Mouse (Mus musculus): ENCODE data around the gene Cdsn. TPM values are rescaled to one million over a fixed set of nuclear protein-coding genes. Genes with fewer than 3 reads are reported as not detected.
"Not testable (repeated sequence)": the region's sequence is repeated elsewhere in the genome, so short reads cannot be mapped to it uniquely, and the experiment has no call there.

The Cdsn gene
- polyA plus RNA-seq, 1 experiment from 2014 or later, result 0.09 TPM

GRCm38 (mm10) chr17:35508279-35508678 is 43.6 kb upstream of the Cdsn start:
- peaks cover 25% of the 10 kb centered on the region for H3K27me3 ChIP-seq (ENCODE audit: control insufficient read depth, insufficient read depth, low read depth, low read length)
- not testable (repeated sequence) for H3K4me1 ChIP-seq (ENCODE audit: control insufficient read depth, insufficient read depth, low read length); H3K4me3 ChIP-seq (ENCODE audit: low read depth, low read length); ATAC-seq; H3K36me3 ChIP-seq (ENCODE audit: control insufficient read depth, insufficient read depth, low read length); H3K4me2 ChIP-seq (ENCODE audit: low read length); H3K27ac ChIP-seq (ENCODE audit: low read length); H3K9ac ChIP-seq (ENCODE audit: low read depth, low read length); H3K9me3 ChIP-seq (replicated peaks; ENCODE audit: control insufficient read depth, low read length, poor library complexity, severe bottlenecking)
- WGBS, result 56% methylated on average over 3 of the region's 5 CpGs

GRCm38 (mm10) chr17:35509284-35509683 is 42.6 kb upstream of the Cdsn start:
- 31% methylated on average over 8 of the region's 8 CpGs for WGBS
- H3K27ac ChIP-seq (ENCODE audit: low read length), result no peak overlapping the region
- no peaks in the 10 kb centered on the region for H3K36me3 ChIP-seq (ENCODE audit: control insufficient read depth, insufficient read depth, low read length)
- no peak overlapping the region for H3K4me3 ChIP-seq (ENCODE audit: low read depth, low read length)
- no peak overlapping the region for H3K4me2 ChIP-seq (ENCODE audit: low read length)
- H3K9ac ChIP-seq (ENCODE audit: low read depth, low read length), result no peak overlapping the region
- H3K9me3 ChIP-seq (replicated peaks; ENCODE audit: control insufficient read depth, low read length, poor library complexity, severe bottlenecking), result no peaks in the 10 kb centered on the region
- no peaks in the 10 kb centered on the region for H3K4me1 ChIP-seq (ENCODE audit: control insufficient read depth, insufficient read depth, low read length)
- no peak; the same call in 1 of the 2 replicates for ATAC-seq
- H3K27me3 ChIP-seq (ENCODE audit: control insufficient read depth, insufficient read depth, low read depth, low read length), result peaks cover 25% of the 10 kb centered on the region

GRCm38 (mm10) chr17:35512916-35513626 is 38.9 kb upstream of the Cdsn start:
- ATAC-seq, result no peak
- Histone ChIP-seq H3K4me1 (ENCODE audit: control insufficient read depth, insufficient read depth, low read length) (peaks cover 10% of the 10 kb centered on the region; the same call in 1 of the 2 replicates), H3K9ac (ENCODE audit: low read depth, low read length) (no peak overlapping the region), H3K4me3 (ENCODE audit: low read depth, low read length) (no peak overlapping the region), H3K27me3 (ENCODE audit: control insufficient read depth, insufficient read depth, low read depth, low read length) (no peaks in the 10 kb centered on the region; the same call in 1 of the 2 replicates), H3K36me3 (ENCODE audit: control insufficient read depth, insufficient read depth, low read length) (no peaks in the 10 kb centered on the region), H3K4me2 (ENCODE audit: low read length) (no peak overlapping the region), H3K27ac (ENCODE audit: low read length) (no peak overlapping the region), H3K9me3 (replicated peaks; ENCODE audit: control insufficient read depth, low read length, poor library complexity, severe bottlenecking) (no peaks in the 10 kb centered on the region)
- WGBS, result 98% methylated on average over 7 of the region's 7 CpGs

DNA sequence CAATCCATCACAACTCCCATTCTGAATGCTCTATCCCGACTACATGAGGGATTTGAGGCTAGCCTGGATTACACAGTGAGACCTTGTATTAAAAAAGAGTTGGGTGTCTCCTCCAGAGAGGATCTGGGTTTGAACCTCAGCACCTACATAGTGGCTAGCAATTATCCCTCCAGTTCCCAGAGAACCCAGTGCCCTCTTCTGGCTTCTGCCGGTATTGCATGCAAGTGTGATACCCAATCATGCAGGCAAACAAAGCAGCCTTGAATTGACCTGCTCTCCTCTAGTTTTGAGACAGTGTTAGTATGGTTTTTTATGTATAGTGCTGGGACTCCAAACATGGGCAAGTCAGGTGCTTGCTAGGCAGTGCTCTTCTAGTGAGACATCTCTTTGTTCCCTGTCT is 38.0 kb upstream of the Cdsn start:
- no peak overlapping the region for H3K9ac ChIP-seq (ENCODE audit: low read depth, low read length)
- H3K4me3 ChIP-seq (ENCODE audit: low read depth, low read length), result no peak overlapping the region
- 9% methylated on average over 2 of the region's 2 CpGs for WGBS

GRCm38 (mm10) chr17:35514756-35515155 is 37.2 kb upstream of the Cdsn start:
- no peak overlapping the region for H3K4me3 ChIP-seq (ENCODE audit: low read depth, low read length)

More for the DNA sequence above, 38.0 kb upstream of the Cdsn start:
- H3K27me3 ChIP-seq (ENCODE audit: control insufficient read depth, insufficient read depth, low read depth, low read length), result no peaks in the 10 kb centered on the region; the same call in 1 of the 2 replicates
- peaks cover 10% of the 10 kb centered on the region; the same call in 1 of the 2 replicates for H3K4me1 ChIP-seq (ENCODE audit: control insufficient read depth, insufficient read depth, low read length)
- H3K4me2 ChIP-seq (ENCODE audit: low read length), result no peak overlapping the region
- H3K9me3 ChIP-seq (replicated peaks; ENCODE audit: control insufficient read depth, low read length, poor library complexity, severe bottlenecking), result no peaks in the 10 kb centered on the region
- H3K27ac ChIP-seq (ENCODE audit: low read length), result no peak overlapping the region
- no peak for ATAC-seq
- H3K36me3 ChIP-seq (ENCODE audit: control insufficient read depth, insufficient read depth, low read length), result no peaks in the 10 kb centered on the region

GRCm38 (mm10) chr17:35515911-35516640 is 35.9 kb upstream of the Cdsn start:
- H3K27ac ChIP-seq (ENCODE audit: low read length), result no peak overlapping the region
- H3K9me3 ChIP-seq (replicated peaks; ENCODE audit: control insufficient read depth, low read length, poor library complexity, severe bottlenecking), result no peaks in the 10 kb centered on the region
- peak overlapping the region; percentile 96 for H3K4me2 ChIP-seq (ENCODE audit: low read length)
- peaks cover 10% of the 10 kb centered on the region; the same call in 1 of the 2 replicates for H3K4me1 ChIP-seq (ENCODE audit: control insufficient read depth, insufficient read depth, low read length)
- no peaks in the 10 kb centered on the region for H3K36me3 ChIP-seq (ENCODE audit: control insufficient read depth, insufficient read depth, low read length)
- peak; percentile 56 for ATAC-seq
- 7% methylated on average over 25 of the region's 25 CpGs for WGBS
- peak overlapping the region; percentile 54 for H3K9ac ChIP-seq (ENCODE audit: low read depth, low read length)
- H3K27me3 ChIP-seq (ENCODE audit: control insufficient read depth, insufficient read depth, low read depth, low read length), result no peaks in the 10 kb centered on the region
- H3K4me3 ChIP-seq (ENCODE audit: low read depth, low read length), result peak overlapping the region; percentile 63

More at GRCm38 (mm10) chr17:35514756-35515155, 37.2 kb upstream of the Cdsn start:
- no peak for ATAC-seq
- no peak overlapping the region for H3K27ac ChIP-seq (ENCODE audit: low read length)
- peaks cover 10% of the 10 kb centered on the region; the same call in 1 of the 2 replicates for H3K4me1 ChIP-seq (ENCODE audit: control insufficient read depth, insufficient read depth, low read length)
- no peak overlapping the region for H3K9ac ChIP-seq (ENCODE audit: low read depth, low read length)
- no peaks in the 10 kb centered on the region for H3K9me3 ChIP-seq (replicated peaks; ENCODE audit: control insufficient read depth, low read length, poor library complexity, severe bottlenecking)
- 65% methylated on average over 6 of the region's 6 CpGs for WGBS
- H3K27me3 ChIP-seq (ENCODE audit: control insufficient read depth, insufficient read depth, low read depth, low read length), result no peaks in the 10 kb centered on the region
- no peaks in the 10 kb centered on the region for H3K36me3 ChIP-seq (ENCODE audit: control insufficient read depth, insufficient read depth, low read length)
- H3K4me2 ChIP-seq (ENCODE audit: low read length), result no peak overlapping the region

DNA sequence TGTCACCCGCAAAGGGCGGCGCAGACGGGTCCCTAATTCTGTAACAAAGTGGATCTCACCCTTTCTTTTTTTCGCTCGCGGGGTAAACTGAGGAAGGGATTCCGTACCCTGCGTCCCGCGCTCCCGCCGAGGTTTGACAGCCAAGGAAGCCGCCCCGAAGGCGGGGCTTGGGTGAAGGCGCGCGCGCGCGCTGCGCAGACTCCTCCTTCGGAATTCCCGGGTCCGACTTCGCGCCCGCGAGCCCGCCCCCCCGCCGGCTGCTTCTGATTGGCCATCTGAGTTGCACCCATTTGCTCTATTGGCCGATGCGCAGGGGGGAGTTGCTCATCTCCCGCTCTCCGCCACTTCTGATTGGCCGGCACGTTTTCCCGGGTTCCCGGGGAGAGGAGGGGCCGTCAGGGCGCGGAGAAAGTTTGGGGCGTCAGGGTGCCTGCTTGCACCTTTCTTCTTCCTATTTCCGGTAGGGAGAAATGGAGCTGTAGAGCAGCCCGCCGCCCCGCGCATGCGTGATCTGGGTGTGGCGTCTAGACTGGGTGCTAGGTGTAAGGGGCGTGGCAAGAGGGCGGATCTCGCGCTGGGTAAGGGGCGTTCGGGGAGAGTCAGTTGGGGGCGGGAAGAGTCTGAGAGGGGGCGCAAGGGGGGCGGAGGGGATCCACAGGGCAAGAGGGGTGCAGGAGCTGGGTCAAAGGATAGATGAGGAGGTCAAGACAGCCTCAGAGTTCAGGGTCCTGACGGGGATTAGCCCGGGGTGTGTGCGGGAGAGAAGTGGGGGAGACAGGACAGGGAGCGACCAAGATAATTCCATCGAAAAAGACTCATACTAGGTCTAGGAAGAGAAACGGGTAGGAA is 35.1 kb upstream of the Cdsn start, which contains the start of the genes Tcf19 and Cchcr1:
Gene Tcf19, minus strand, starts transcription at position 173 of the 849 bp plus-strand sequence.
Gene Cchcr1, plus strand, starts transcription at position 449 of the 849 bp plus-strand sequence.
- no peaks in the 10 kb centered on the region for H3K36me3 ChIP-seq (ENCODE audit: control insufficient read depth, insufficient read depth, low read length)
- ATAC-seq, result peak; percentile 96
- H3K27ac ChIP-seq (ENCODE audit: low read length), result no peak within 1 kb of the TSS
- under 1% methylated on average over 65 of the region's 67 CpGs for WGBS
- H3K9me3 ChIP-seq (replicated peaks; ENCODE audit: control insufficient read depth, low read length, poor library complexity, severe bottlenecking), result no peaks in the 10 kb centered on the region
- peak within 1 kb of the TSS; percentile 96 for H3K4me2 ChIP-seq (ENCODE audit: low read length)
- H3K4me3 ChIP-seq (ENCODE audit: low read depth, low read length), result peak within 1 kb of the TSS; percentile 63
- peak within 1 kb of the TSS; percentile 54 for H3K9ac ChIP-seq (ENCODE audit: low read depth, low read length)
- peaks cover 10% of the 10 kb centered on the region; the same call in 1 of the 2 replicates for H3K4me1 ChIP-seq (ENCODE audit: control insufficient read depth, insufficient read depth, low read length)
- no peaks in the 10 kb centered on the region for H3K27me3 ChIP-seq (ENCODE audit: control insufficient read depth, insufficient read depth, low read depth, low read length)

GRCm38 (mm10) chr17:35517526-35517925 is 34.4 kb upstream of the Cdsn start:
- 8% methylated on average over 12 of the region's 12 CpGs for WGBS
- Histone ChIP-seq H3K9me3 (replicated peaks; ENCODE audit: control insufficient read depth, low read length, poor library complexity, severe bottlenecking) (no peaks in the 10 kb centered on the region), H3K36me3 (ENCODE audit: control insufficient read depth, insufficient read depth, low read length) (no peaks in the 10 kb centered on the region), H3K9ac (ENCODE audit: low read depth, low read length) (peak overlapping the region; percentile 18; the same call in 1 of the 2 replicates), H3K4me2 (ENCODE audit: low read length) (peak overlapping the region; percentile 96), H3K27me3 (ENCODE audit: control insufficient read depth, insufficient read depth, low read depth, low read length) (no peaks in the 10 kb centered on the region), H3K4me1 (ENCODE audit: control insufficient read depth, insufficient read depth, low read length) (peaks cover 10% of the 10 kb centered on the region; the same call in 1 of the 2 replicates), H3K27ac (ENCODE audit: low read length) (no peak overlapping the region), H3K4me3 (ENCODE audit: low read depth, low read length) (peak overlapping the region; percentile 63)
- ATAC-seq, result no peak

All from midbrain, embryonic 16.5 days (tissue).